Mouse (Mus musculus) kidney, postnatal 36 days (tissue): ENCODE results near the gene Uox.

Source experiments
- DNase-seq, 2 experiments: peaks; one replicate each; pipeline ENCODE4 v3.0.0; 2021 to 2022; ENCODE audit warnings: mixed read lengths in 2 of 2

Uox gene

DNA sequence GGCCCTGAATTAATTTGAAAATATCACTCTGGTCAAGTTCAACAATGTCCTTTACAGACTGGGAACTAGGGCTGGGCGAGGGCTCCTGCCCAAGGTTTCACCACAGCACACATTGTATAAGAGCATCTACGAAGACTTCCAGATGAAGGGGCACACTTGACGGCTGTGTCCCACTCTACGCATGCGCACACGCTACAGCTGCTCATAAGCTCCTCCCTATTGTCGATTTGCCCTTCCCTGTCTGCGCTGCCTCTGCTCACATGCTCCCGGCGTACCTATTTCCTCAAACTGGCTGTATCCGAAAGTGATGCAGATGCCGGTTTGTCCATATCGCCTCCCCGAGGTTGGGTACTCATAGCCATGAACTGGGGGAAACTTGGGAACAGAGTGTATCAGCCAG, 16.4 kb downstream of the Uox start:
- no peak for DNase-seq

DNA sequence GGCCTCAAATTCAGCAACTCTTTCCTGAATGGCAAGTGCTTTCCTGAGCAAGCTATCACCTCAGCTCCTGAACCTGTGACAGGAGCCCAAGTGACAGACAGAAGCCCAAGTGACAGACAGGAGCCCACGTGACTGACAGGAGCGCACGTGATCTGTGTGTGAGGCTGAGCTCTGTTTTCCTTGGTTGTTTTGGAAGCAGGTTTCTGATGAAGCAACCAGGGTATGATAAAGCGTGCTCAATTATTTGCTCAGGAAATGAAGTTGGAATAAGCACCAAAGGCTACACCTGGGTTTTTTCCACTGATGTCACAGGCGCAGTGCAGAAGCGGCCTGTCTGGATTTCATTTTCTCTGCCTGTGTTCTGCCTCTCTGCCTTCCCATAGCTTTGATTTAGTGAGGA, 19.3 kb downstream of the Uox start:
- DNase-seq, result no peak

DNA sequence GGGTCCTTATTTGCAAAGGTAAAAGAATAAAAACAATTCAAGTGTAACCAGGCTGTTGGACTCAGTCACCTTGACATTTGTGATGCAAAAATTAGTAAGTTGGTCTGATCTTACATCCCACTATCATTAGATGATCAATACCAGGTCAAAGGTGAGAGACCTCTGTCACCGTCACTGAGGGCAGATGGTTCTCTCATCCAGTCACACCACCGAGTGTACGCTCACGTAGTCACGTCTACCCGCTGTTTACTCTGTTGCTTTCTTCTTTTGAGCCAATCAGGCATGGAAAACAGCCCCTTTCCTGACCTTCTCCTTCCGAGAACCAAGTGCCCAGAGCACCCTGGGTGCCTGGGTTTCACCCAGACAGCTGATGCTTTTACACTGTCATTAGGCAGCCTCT, 20.9 kb downstream of the Uox start:
- DNase-seq, result no peak

GRCm38 (mm10) chr3:146591601-146592000, 21.4 kb downstream of the Uox start:
- no peak for DNase-seq

GRCm38 (mm10) chr3:146595440-146595839, 25.2 kb downstream of the Uox start:
- no peak for DNase-seq

GRCm38 (mm10) chr3:146596387-146596786, 26.2 kb downstream of the Uox start:
- no peak for DNase-seq

GRCm38 (mm10) chr3:146596864-146597263, 26.6 kb downstream of the Uox start:
- DNase-seq, result no peak

DNA sequence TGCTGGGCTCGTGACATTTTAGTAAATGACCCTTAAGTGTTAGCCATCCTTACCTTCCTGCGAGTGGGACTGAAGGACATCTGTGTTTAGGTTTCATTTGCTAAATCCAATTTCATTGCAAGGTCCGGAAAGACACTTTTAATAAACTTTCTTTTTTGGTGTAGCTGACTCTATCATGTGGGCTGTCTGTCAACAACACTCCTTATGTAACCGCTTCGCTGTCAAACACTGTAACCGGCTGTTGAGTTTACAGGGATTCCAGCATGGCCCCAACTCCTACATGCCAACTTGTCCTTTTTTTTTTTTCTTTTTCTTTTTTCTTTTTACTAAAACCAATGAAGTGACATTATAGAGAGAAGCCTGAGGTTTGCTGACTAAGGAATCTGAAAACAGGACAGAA, 28.2 kb downstream of the Uox start:
- DNase-seq, result no peak

DNA sequence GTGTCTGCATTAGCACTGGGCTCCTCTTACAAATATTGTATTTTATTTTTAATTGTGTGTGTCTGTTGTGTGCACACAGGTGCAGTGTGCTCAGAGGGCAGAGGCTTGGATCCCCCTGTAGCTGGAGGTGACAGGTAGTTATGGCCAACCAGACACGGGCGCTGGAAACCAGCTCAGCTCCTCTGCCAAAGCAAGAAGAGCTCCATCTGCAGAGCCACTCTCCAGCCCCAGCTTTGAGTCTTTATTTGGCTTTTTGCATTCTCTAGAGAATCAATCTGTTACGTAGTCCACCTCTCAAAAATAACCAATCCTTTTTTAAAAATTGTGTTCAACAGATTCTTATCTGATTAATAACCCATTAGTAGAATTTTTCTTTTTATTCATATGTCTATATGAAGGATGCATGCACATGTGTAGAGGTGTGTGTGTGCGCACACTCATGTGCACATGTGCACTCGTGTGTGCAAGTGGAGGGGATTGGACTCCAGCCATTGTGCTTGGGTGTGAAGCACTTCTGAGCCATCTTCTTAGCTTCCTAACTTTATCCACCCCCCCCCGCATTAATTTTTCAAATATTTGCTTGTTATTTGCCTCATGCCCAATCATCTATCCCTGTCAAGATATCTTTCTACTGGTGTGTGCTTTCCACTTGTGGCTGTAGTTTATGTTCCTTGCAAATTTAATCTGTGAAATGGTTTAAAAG, 29.1 kb downstream of the Uox start:
- no peak for DNase-seq

DNA sequence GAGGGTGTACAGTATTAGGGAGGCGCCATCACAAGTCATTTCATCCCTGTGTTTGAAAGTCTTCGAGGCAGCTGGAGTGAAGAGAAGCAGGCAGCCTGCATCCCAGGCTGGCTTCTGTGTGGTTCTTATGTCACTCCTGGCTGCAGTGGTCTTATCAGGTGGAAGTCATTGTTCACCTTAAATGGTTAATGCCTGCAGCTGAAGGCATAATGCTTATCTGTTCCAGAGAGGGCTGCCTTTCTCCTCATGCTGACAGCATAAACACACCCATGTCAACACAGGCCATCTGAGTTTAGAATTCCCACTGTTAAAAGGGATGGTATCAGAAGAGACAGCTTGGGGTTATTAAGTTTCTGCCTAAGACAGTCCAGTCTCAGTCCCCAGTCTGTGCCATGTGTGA, 31.0 kb downstream of the Uox start:
- no peak for DNase-seq

DNA sequence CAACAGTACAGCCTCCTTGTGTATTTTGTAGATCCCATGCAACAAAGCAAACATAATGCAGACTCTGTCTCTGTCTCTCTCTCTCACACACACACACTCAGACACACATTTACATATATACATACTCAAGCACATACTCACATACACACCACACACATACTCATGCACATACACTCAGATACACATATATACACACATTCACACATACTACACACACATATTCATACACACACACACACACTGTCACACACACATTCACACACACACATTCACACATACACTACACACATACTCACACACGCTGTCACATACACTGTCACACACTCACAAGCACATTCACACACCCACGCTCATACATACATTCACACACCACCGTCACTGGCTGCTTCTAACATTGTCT, 32.3 kb downstream of the Uox start:
- DNase-seq, result no peak

DNA sequence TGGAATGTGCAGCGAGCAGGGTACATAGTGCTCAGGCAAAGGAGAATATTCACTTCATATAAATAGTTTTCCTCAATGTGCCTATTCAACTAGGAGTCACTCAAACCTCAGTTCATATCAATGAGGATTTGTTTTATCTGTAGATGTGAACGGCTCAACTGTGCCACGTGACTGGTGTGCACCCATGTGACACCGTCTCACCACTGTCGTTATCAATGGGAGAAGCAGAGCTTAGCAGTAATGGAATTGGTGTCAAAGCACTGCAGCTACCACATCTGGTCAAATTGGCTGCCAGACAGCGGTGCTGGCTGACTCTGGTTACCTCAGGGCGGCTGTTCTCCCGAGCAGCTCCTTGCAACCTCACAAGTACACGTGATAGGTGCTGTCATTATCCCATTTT, 34.4 kb downstream of the Uox start:
- no peak for DNase-seq

GRCm38 (mm10) chr3:146607368-146607767, 37.1 kb downstream of the Uox start:
- DNase-seq, result no peak

DNA sequence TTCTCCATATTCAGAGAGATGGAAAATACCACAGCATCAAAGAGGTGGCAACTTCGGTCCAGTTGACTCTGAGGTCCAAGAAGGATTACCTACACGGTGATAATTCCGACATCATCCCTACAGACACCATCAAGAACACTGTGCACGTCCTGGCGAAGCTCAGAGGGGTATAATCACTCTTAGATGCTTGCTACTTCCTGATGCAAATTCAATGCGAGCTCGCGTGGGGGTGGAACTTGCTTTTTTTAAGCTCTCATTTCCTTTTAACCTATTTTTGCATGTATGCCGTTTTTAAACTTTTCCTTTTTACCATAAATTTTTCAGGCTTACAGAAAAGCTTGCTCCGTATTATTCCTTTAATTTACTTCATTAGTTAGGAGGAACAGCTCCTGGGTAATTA, 40.1 kb downstream of the Uox start:
- DNase-seq, result no peak

GRCm38 (mm10) chr3:146611261-146611660, 41.0 kb downstream of the Uox start:
- DNase-seq, result no peak

DNA sequence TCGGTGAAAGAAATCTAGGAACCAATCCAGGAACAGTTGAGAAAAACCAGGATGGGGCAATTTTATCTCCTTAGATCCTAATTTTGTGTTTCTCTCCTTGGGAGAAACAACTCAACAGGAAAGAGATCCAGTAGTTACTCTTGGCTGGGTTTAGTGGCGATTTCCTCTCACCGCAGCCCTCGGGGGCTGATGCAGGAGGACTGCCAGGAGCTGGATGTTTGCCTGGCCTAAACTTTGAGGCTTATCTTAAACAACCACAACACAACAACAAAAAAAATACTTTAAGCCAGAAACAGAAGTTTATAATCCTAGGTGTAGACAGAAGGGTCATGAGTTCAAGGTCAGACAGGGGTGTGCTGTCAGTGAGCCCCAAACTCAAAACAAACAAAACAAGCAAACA, 41.6 kb downstream of the Uox start:
- no peak for DNase-seq

DNA sequence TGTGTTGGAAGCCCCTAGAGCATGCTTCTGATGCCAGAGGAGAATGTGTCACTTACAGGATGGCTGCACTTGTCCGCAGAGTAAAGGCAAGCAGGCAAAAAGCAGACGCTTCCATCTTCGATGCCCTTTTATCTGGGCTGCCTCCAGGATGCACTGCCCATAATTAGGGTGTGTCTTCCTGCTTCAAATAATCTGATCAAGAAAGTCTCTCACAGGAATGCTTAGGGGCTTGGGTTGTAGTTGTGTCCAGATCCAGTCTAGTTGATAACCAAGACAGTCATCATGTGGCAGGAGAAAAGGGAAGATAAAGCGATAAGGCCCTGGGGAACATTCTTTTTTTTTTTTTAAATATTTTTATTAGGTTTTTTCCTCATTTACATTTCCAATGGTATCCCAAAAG, 45.3 kb downstream of the Uox start, which contains the start of gene Dnase2b:
Gene Dnase2b, minus strand, starts transcription at position 101 of the 400 bp plus-strand sequence.
- no peak for DNase-seq

DNA sequence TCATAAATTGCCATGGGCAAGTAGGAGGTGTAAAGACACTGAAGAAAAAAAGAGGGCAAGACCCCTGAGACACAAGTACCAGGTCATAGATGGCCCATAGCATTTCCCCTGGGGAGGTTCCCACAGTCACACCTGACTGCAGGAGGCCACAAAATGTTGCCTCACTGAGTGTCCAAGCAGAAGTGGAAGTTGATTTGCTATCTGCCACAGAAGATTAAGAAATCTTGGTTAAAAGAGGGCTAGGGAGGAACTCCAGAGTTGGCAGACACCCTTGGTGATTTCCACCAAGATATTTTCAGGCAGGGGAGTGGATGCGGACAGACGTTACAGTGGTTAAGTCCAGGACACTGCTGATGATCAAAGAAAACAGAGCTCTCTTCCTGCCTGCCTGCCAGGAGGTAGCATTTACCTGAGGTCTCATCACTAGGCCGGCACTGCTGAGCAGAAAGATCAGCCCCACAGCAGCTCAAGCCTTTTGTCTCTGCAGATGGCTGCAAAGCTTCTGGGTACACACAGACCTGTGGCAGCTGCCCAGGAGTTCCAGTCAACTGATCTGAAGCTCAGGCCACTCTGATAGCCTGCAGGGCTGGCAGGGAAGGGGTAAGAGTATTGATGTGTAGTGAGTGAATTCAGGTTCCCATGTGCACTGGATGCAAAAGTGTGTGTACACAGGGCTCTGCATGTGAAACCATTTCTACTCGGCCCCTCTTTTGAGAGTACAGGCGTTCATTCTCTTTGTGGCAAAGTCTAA, 46.5 kb downstream of the Uox start:
- DNase-seq, result no peak

DNA sequence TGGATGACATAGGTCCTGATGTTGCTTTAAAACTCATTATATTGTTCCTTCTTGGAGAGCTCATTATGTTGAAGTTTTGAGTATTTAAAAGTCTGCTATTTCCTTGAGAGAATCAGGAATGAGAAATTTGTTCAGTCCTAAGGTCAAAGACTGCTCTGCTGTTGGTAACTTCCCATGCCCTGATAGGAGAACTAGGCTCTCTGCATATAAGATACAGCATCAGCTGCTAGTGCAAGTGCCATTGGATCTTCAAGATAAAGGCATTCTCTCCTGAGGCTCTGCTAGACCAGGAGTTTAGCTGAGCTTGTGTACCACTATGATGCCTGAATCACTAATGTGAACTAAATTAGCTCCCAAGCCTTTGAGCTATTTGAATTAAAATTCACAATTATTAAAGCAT, 47.7 kb downstream of the Uox start:
- no peak for DNase-seq

DNA sequence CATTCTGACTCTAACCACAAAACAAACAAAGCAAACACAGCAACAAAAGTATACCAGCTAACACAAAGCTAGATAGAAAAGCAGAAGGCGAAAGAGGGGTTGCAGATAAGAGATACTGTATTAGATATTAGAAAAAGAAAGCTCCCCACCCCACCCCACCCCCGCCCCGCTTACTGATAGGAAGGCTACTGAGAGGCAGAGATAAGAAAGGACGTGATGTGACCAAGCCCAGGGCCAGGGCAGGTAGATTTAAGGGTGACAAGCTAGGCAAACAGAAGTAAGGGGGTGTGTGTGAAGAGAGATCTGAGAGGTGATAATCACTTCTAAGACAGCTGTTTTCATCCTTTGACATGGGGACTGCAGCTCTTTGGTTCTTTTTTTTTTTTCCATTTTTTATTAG, 48.1 kb downstream of the Uox start:
- no peak for DNase-seq

GRCm38 (mm10) chr3:146620101-146620500, 49.9 kb downstream of the Uox start:
- DNase-seq, result no peak

DNA sequence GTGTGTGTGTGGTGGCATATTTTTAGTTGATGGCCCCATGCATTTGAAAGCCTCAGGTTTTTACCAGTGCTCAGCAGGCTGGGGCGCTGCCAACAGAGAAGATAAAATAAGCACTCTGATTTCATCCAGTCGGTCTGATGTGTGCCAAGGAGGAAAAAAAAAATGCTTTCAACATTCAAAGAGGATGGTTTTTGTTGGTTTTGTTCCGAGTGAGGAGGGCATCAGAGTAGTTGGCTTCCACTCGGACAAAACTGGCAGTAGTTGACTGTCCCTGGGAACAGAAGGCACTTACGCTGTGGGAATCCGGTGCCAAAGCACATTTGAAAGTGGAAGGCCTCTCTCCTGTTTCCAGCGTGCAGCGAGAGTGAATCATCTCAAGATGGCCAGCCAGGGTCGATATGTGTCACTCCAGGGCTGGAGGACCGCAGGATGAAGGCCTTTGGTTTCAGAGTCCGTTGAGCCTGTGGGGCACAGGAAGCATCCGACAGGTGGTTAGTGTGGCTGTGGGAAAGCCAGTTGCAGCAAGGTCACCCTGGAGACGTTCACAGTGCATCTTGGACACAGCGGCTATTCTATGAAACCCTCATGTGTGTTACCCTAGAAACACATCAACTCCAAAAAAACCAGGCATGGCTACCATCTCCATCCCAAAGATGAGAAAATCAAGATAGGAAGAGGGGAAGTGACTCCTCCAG, 50.5 kb downstream of the Uox start:
- no peak for DNase-seq

DNA sequence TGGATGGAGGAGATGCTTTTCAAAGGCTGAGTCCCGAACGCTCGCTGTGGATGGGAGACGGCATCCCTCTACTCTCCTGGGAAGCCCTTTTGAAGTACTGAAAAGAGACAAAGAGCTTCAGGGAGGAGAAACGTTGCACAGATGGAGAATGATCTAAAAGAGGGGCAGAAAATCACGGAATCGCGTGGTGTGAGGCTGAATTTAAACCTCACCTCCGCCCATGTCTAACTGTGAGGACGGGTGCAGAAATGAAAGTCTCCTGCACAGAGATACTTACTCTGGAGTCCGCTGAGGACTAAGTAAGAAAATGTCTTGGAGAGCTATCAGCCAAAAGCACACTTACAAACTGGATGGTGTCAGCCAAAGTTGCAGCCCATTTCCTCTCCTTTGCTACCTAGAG, 51.7 kb downstream of the Uox start:
- no peak for DNase-seq

DNA sequence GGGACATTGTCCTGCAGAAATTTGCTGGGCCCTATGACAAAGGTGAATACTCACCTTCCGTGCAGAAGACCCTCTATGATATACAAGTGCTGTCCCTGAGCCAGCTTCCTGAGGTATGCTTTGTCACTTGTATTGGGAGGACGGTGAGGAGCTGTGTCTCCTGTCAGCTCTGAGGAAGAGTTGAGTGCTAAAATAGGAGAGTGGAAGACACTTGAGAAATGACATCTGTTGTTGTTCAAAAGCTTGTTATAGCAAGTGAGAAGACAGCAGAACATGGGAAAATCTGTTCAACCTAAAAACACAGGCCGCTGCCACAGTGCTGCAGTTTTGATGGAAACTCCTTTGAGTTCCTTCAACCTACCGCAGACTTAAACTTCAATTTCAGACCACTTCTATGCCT, 55.5 kb downstream of the Uox start:
- no peak for DNase-seq
